Mouse (Mus musculus) yolk sac, embryonic 10.5 days (tissue): ENCODE data around the gene Nudt7.

Experiments
- DNase-seq: peaks from one replicate; pipeline ENCODE4 v3.0.0-alpha.2; 2017; ENCODE audit warnings: low spot score

The Nudt7 gene

GRCm38 (mm10) chr8:114133510-114134362, at the start of gene Nudt7:
Gene Nudt7 (plus strand): TSS chr8:114133557.
- DNase-seq: peak; percentile 94

GRCm38 (mm10) chr8:114087932-114088331, 45.4 kb upstream of the Nudt7 start:
- DNase-seq: no peak

GRCm38 (mm10) chr8:114090736-114091135, 42.6 kb upstream of the Nudt7 start:
- DNase-seq: no peak

GRCm38 (mm10) chr8:114093321-114093720, 40.0 kb upstream of the Nudt7 start:
- DNase-seq: no peak

- no peak for DNase-seq
Measured at GRCm38 (mm10) chr8:114094526-114094925, 38.8 kb upstream of the Nudt7 start.

- no peak for DNase-seq
Measured at GRCm38 (mm10) chr8:114100561-114101206, 32.7 kb upstream of the Nudt7 start.

- DNase-seq: no peak
Measured at GRCm38 (mm10) chr8:114103401-114103800, 30.0 kb upstream of the Nudt7 start.

- DNase-seq: no peak
Measured at GRCm38 (mm10) chr8:114105971-114106370, 27.4 kb upstream of the Nudt7 start.

- DNase-seq: no peak
Measured at GRCm38 (mm10) chr8:114109365-114110140, 23.8 kb upstream of the Nudt7 start.

- DNase-seq: no peak
Measured at GRCm38 (mm10) chr8:114115076-114115475, 18.3 kb upstream of the Nudt7 start.

GRCm38 (mm10) chr8:114116049-114116448, 17.3 kb upstream of the Nudt7 start:
- DNase-seq: no peak

- peak; percentile 41 for DNase-seq
Measured at GRCm38 (mm10) chr8:114117439-114117838, 15.9 kb upstream of the Nudt7 start.

GRCm38 (mm10) chr8:114121781-114122180, 11.6 kb upstream of the Nudt7 start:
- no peak for DNase-seq

- DNase-seq: no peak
Measured at GRCm38 (mm10) chr8:114123611-114124010, 9.7 kb upstream of the Nudt7 start.

- no peak for DNase-seq
Measured at GRCm38 (mm10) chr8:114124084-114124750, 9.1 kb upstream of the Nudt7 start.

- peak; percentile 28 for DNase-seq
Measured at GRCm38 (mm10) chr8:114130838-114131237, 2.5 kb upstream of the Nudt7 start.

GRCm38 (mm10) chr8:114131421-114131820, 1.9 kb upstream of the Nudt7 start:
- DNase-seq: no peak

- DNase-seq: no peak
Measured at GRCm38 (mm10) chr8:114133050-114133509, 277 bp upstream of the Nudt7 start.

GRCm38 (mm10) chr8:114136750-114137149, 3.4 kb downstream of the Nudt7 start:
- no peak for DNase-seq

GRCm38 (mm10) chr8:114137181-114137580, 3.8 kb downstream of the Nudt7 start:
- DNase-seq: no peak

- no peak for DNase-seq
Measured at GRCm38 (mm10) chr8:114140437-114140836, 7.1 kb downstream of the Nudt7 start.

GRCm38 (mm10) chr8:114142199-114142598, 8.8 kb downstream of the Nudt7 start:
- no peak for DNase-seq
